Mouse (Mus musculus) erythroblast, embryonic 14.5 days (primary cell): ENCODE results near the gene Nenf.

ENCODE experiments used
- GATA1 ChIP-seq: IDR thresholded peaks from 2 replicates; pipeline ENCODE4 v1.6.1; 2012; ENCODE audit warnings: low read length, inconsistent platforms, mixed read lengths
- TAL1 ChIP-seq: IDR thresholded peaks from 3 replicates; pipeline ENCODE4 v1.6.1; 2012; ENCODE audit warnings: low read length, inconsistent platforms, mixed read lengths

DNA sequence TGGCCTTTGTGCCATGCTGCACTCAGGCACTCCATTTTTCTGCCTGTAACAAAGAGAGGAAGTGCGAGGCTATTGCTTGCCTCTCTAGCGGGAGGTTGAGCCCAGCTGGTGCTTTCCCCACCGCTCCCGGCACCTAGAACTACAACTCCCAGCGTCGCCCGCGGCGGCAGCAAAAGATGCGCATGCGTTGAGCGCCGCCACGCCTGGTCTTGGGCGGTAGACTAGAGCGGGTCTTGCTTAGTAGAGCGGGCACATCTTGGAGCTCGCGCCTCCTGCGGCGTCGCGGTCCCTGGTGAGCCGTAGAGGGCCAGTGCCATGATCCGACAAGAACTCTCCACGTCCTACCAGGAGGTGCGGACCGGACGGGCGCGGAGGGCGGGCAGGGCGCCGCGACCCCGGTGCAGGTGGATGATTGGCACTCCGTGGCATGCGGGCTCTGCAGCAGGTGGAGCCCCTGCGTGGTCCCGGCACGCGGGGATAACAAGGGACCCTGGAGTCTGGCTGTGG, 7.8 kb upstream of the Nenf start, which contains the start of gene Tmem206:
- TF ChIP-seq TAL1 (no peak), GATA1 (no peak)
